Mouse (Mus musculus) left cerebral cortex, adult 6 months (tissue): ENCODE results near the gene Nol11. TPM values are rescaled to one million over a fixed set of nuclear protein-coding genes. Genes with fewer than 3 reads are reported as not detected.

Experiments used
- long read RNA-seq, 2 experiments: library from polyadenylated mRNA; unstranded; transcript quantifications; one replicate each; pipeline ENCODE4 v2.0.0; 2019 to 2020
- polyA plus RNA-seq: library from polyadenylated mRNA; unstranded; fragments of <200 nt; fragmentation: Nextera tagmentation; gene quantifications from 2 replicates; pipeline ENCODE4 v1.2.3, GENCODE M21; 2021

Gene Nol11
- polyA plus RNA-seq: 10.8 and 14.3 TPM in 2 replicates
- long read RNA-seq, experiment 1, transcript Nol11-201 (18 exons, 3,158 nt): major isoform, 113 of 143 reads
- long read RNA-seq, experiment 1, transcript Nol11-202 (18 exons, 3,098 nt): minor isoform, 6 of 143 reads
- long read RNA-seq, experiment 1, partial matches to known transcripts: 13 of 143 reads
- long read RNA-seq, experiment 1, other reads (novel, unspliced or antisense): 10 of 143 reads
- long read RNA-seq, experiment 2, transcript Nol11-201 (18 exons, 3,158 nt): major isoform, 8 of 29 reads
- long read RNA-seq, experiment 2, partial matches to known transcripts: 14 of 29 reads
- long read RNA-seq, experiment 2, other reads (novel, unspliced or antisense): 5 of 29 reads

GRCm38 (mm10) chr11:107188565-107189552, at the start of gene Nol11:
Gene Nol11 (minus strand): TSS chr11:107189381.

GRCm38 (mm10) chr11:107131749-107132421, 57.3 kb downstream of the Nol11 start, which contains the start of gene Bptf:
Gene Bptf (minus strand): TSS chr11:107132127.

Other genes with a start within 250 kb of the Nol11 start
- gene Kpna2, start 189.8 kb downstream of the Nol11 start, polyA plus RNA-seq: 28.5 and 35.6 TPM in 2 replicates
- gene 1810010H24Rik, start 163.7 kb downstream of the Nol11 start, polyA plus RNA-seq: 3.4 and 9.1 TPM in 2 replicates
- gene Bptf, start 57.3 kb downstream of the Nol11 start, polyA plus RNA-seq: 5.6 and 7.2 TPM in 2 replicates